Mouse (Mus musculus) erythroid progenitor cell, adult 5-6 weeks (primary cell): ENCODE results near the gene Cadps. TPM values are rescaled to one million over a fixed set of nuclear protein-coding genes. Genes with fewer than 3 reads are reported as not detected.
"Not testable (repeated sequence)": the region's sequence is repeated elsewhere in the genome, so short reads cannot be mapped to it uniquely, and the experiment has no call there.

Source experiments
- ATAC-seq: replicated peaks from 2 replicates; pipeline ENCODE4 v1.8.0; 2016; ENCODE audit warnings: moderate number of reproducible peaks, mild to moderate bottlenecking, moderate TSS enrichment, inconsistent platforms; ENCODE audit not compliant: poor library complexity, low FRiP score, severe bottlenecking
- total RNA-seq, 2 experiments: library from RNA; stranded (forward) in 1 of 2; stranded (reverse) in 1 of 2; fragments of 150-400 nt in 1 of 2; fragments of 186-747, 209-891 nt in 1 of 2; gene quantifications; 2 replicates each; pipeline versions ENCODE4 v1.2.3 to v1.2.4; 2015 to 2017; ENCODE audit warnings: low replicate concordance in 2 of 2

Gene Cadps
- total RNA-seq, 2 experiments from 2014 or later: not detected

GRCm38 (mm10) chr14:12602080-12602479 is 220.8 kb downstream of the Cadps start:
- ATAC-seq: no peak

- no peak for ATAC-seq
These were observed 227.6 kb downstream of the Cadps start for GRCm38 (mm10) chr14:12595326-12595725.

GRCm38 (mm10) chr14:12592472-12593075 is 230.3 kb downstream of the Cadps start:
- ATAC-seq: no peak

GRCm38 (mm10) chr14:12591829-12592228 is 231.1 kb downstream of the Cadps start:
- no peak for ATAC-seq

- ATAC-seq: no peak
These were observed 239.3 kb downstream of the Cadps start for GRCm38 (mm10) chr14:12583536-12583935.

- no peak for ATAC-seq
These were observed 241.2 kb downstream of the Cadps start for GRCm38 (mm10) chr14:12581657-12582056.

GRCm38 (mm10) chr14:12580786-12581185 is 242.1 kb downstream of the Cadps start:
- no peak for ATAC-seq

GRCm38 (mm10) chr14:12578156-12578555 is 244.7 kb downstream of the Cadps start:
- no peak for ATAC-seq

- no peak for ATAC-seq
These were observed 245.3 kb downstream of the Cadps start for GRCm38 (mm10) chr14:12577475-12578140.

GRCm38 (mm10) chr14:12575105-12575504 is 247.8 kb downstream of the Cadps start:
- no peak for ATAC-seq

- ATAC-seq: no peak
These were observed 248.5 kb downstream of the Cadps start for GRCm38 (mm10) chr14:12574336-12574735.

GRCm38 (mm10) chr14:12561730-12562129 is 261.1 kb downstream of the Cadps start:
- not testable (repeated sequence) for ATAC-seq

GRCm38 (mm10) chr14:12560233-12560577 is 262.7 kb downstream of the Cadps start:
- no peak for ATAC-seq

- ATAC-seq: no peak
These were observed 263.2 kb downstream of the Cadps start for GRCm38 (mm10) chr14:12559574-12560232.

GRCm38 (mm10) chr14:12558920-12559573 is 263.8 kb downstream of the Cadps start:
- no peak for ATAC-seq

- ATAC-seq: no peak
These were observed 268.4 kb downstream of the Cadps start for GRCm38 (mm10) chr14:12554486-12554885.

- no peak for ATAC-seq
These were observed 271.5 kb downstream of the Cadps start for GRCm38 (mm10) chr14:12551353-12551752.

- ATAC-seq: no peak
These were observed 271.9 kb downstream of the Cadps start for GRCm38 (mm10) chr14:12550931-12551330.

- ATAC-seq: no peak
These were observed 273.6 kb downstream of the Cadps start for GRCm38 (mm10) chr14:12549290-12549689.

- no peak for ATAC-seq
These were observed 275.4 kb downstream of the Cadps start for GRCm38 (mm10) chr14:12547496-12547895.

GRCm38 (mm10) chr14:12541733-12542132 is 281.1 kb downstream of the Cadps start:
- no peak for ATAC-seq
